Mouse (Mus musculus): ENCODE results near the gene Zfyve28. TPM values are rescaled to one million over a fixed set of nuclear protein-coding genes. Genes with fewer than 3 reads are reported as not detected.

Zfyve28 gene
- polyA plus RNA-seq, 1 experiment from 2014 or later = 0.62 TPM

GRCm38 (mm10) chr5:34204911-34205310 is 83.3 kb downstream of the Zfyve28 start:
- 84% methylated on average over 2 of the region's 2 CpGs for WGBS
- Histone ChIP-seq H3K4me1 (ENCODE audit: control insufficient read depth, insufficient read depth, low read length) (no peaks in the 10 kb centered on the region), H3K36me3 (ENCODE audit: control insufficient read depth, insufficient read depth, low read length) (no peaks in the 10 kb centered on the region), H3K27me3 (ENCODE audit: control insufficient read depth, insufficient read depth, low read length) (no peaks in the 10 kb centered on the region), H3K9me3 (ENCODE audit: control insufficient read depth, low read depth, low read length) (no peaks in the 10 kb centered on the region), H3K27ac (ENCODE audit: low read length) (no peak overlapping the region), H3K4me3 (ENCODE audit: low read depth, low read length) (no peak overlapping the region), H3K9ac (replicated peaks; ENCODE audit: low read depth, low read length) (no peak overlapping the region), H3K4me2 (replicated peaks; ENCODE audit: low read depth, low read length) (no peak overlapping the region)
- ATAC-seq (ENCODE audit: insufficient number of reproducible peaks, insufficient read depth, low FRiP score, low read depth) = no peak

GRCm38 (mm10) chr5:34202006-34202405 is 86.2 kb downstream of the Zfyve28 start:
- WGBS = 73% methylated on average over 4 of the region's 4 CpGs
- H3K9ac ChIP-seq (replicated peaks; ENCODE audit: low read depth, low read length) = no peak overlapping the region
- no peak overlapping the region for H3K27ac ChIP-seq (ENCODE audit: low read length)
- no peaks in the 10 kb centered on the region for H3K4me1 ChIP-seq (ENCODE audit: control insufficient read depth, insufficient read depth, low read length)
- no peak for ATAC-seq (ENCODE audit: insufficient number of reproducible peaks, insufficient read depth, low FRiP score, low read depth)
- no peaks in the 10 kb centered on the region for H3K27me3 ChIP-seq (ENCODE audit: control insufficient read depth, insufficient read depth, low read length)
- no peak overlapping the region for H3K4me2 ChIP-seq (replicated peaks; ENCODE audit: low read depth, low read length)
- no peak overlapping the region for H3K4me3 ChIP-seq (ENCODE audit: low read depth, low read length)
- no peaks in the 10 kb centered on the region for H3K9me3 ChIP-seq (ENCODE audit: control insufficient read depth, low read depth, low read length)
- H3K36me3 ChIP-seq (ENCODE audit: control insufficient read depth, insufficient read depth, low read length) = no peaks in the 10 kb centered on the region

- ATAC-seq (ENCODE audit: insufficient number of reproducible peaks, insufficient read depth, low FRiP score, low read depth) = no peak
- no peaks in the 10 kb centered on the region for H3K9me3 ChIP-seq (ENCODE audit: control insufficient read depth, low read depth, low read length)
- WGBS = 64% methylated on average over 2 of the region's 2 CpGs
- H3K27ac ChIP-seq (ENCODE audit: low read length) = no peak overlapping the region
- no peak overlapping the region for H3K9ac ChIP-seq (replicated peaks; ENCODE audit: low read depth, low read length)
- no peaks in the 10 kb centered on the region for H3K27me3 ChIP-seq (ENCODE audit: control insufficient read depth, insufficient read depth, low read length)
- H3K4me1 ChIP-seq (ENCODE audit: control insufficient read depth, insufficient read depth, low read length) = no peaks in the 10 kb centered on the region
- no peak overlapping the region for H3K4me2 ChIP-seq (replicated peaks; ENCODE audit: low read depth, low read length)
- H3K4me3 ChIP-seq (ENCODE audit: low read depth, low read length) = no peak overlapping the region
- H3K36me3 ChIP-seq (ENCODE audit: control insufficient read depth, insufficient read depth, low read length) = no peaks in the 10 kb centered on the region
Observed at GRCm38 (mm10) chr5:34201396-34201795, 86.9 kb downstream of the Zfyve28 start.

- no peak overlapping the region for H3K27ac ChIP-seq (ENCODE audit: low read length)
- 84% methylated on average over 6 of the region's 6 CpGs for WGBS
- no peaks in the 10 kb centered on the region for H3K4me1 ChIP-seq (ENCODE audit: control insufficient read depth, insufficient read depth, low read length)
- H3K9ac ChIP-seq (replicated peaks; ENCODE audit: low read depth, low read length) = no peak overlapping the region
- no peaks in the 10 kb centered on the region for H3K36me3 ChIP-seq (ENCODE audit: control insufficient read depth, insufficient read depth, low read length)
- H3K27me3 ChIP-seq (ENCODE audit: control insufficient read depth, insufficient read depth, low read length) = no peaks in the 10 kb centered on the region
- no peak overlapping the region for H3K4me3 ChIP-seq (ENCODE audit: low read depth, low read length)
- no peaks in the 10 kb centered on the region for H3K9me3 ChIP-seq (ENCODE audit: control insufficient read depth, low read depth, low read length)
- H3K4me2 ChIP-seq (replicated peaks; ENCODE audit: low read depth, low read length) = no peak overlapping the region
- ATAC-seq (ENCODE audit: insufficient number of reproducible peaks, insufficient read depth, low FRiP score, low read depth) = no peak
Observed at GRCm38 (mm10) chr5:34198615-34199014, 89.6 kb downstream of the Zfyve28 start.

- Histone ChIP-seq H3K27me3 (ENCODE audit: control insufficient read depth, insufficient read depth, low read length) (no peaks in the 10 kb centered on the region), H3K36me3 (ENCODE audit: control insufficient read depth, insufficient read depth, low read length) (no peaks in the 10 kb centered on the region), H3K27ac (ENCODE audit: low read length) (no peak overlapping the region), H3K4me1 (ENCODE audit: control insufficient read depth, insufficient read depth, low read length) (no peaks in the 10 kb centered on the region), H3K4me3 (ENCODE audit: low read depth, low read length) (no peak overlapping the region), H3K9me3 (ENCODE audit: control insufficient read depth, low read depth, low read length) (no peaks in the 10 kb centered on the region), H3K4me2 (replicated peaks; ENCODE audit: low read depth, low read length) (no peak overlapping the region), H3K9ac (replicated peaks; ENCODE audit: low read depth, low read length) (no peak overlapping the region)
- no peak for ATAC-seq (ENCODE audit: insufficient number of reproducible peaks, insufficient read depth, low FRiP score, low read depth)
- 74% methylated on average over 4 of the region's 4 CpGs for WGBS
Observed at GRCm38 (mm10) chr5:34197243-34197642, 91.0 kb downstream of the Zfyve28 start.

- H3K4me3 ChIP-seq (ENCODE audit: low read depth, low read length) = no peak overlapping the region
- no peaks in the 10 kb centered on the region for H3K4me1 ChIP-seq (ENCODE audit: control insufficient read depth, insufficient read depth, low read length)
- H3K9me3 ChIP-seq (ENCODE audit: control insufficient read depth, low read depth, low read length) = no peaks in the 10 kb centered on the region
- no peaks in the 10 kb centered on the region for H3K36me3 ChIP-seq (ENCODE audit: control insufficient read depth, insufficient read depth, low read length)
- no peaks in the 10 kb centered on the region for H3K27me3 ChIP-seq (ENCODE audit: control insufficient read depth, insufficient read depth, low read length)
- H3K4me2 ChIP-seq (replicated peaks; ENCODE audit: low read depth, low read length) = no peak overlapping the region
- ATAC-seq (ENCODE audit: insufficient number of reproducible peaks, insufficient read depth, low FRiP score, low read depth) = no peak
- WGBS = 79% methylated on average over 7 of the region's 7 CpGs
- H3K9ac ChIP-seq (replicated peaks; ENCODE audit: low read depth, low read length) = no peak overlapping the region
- H3K27ac ChIP-seq (ENCODE audit: low read length) = no peak overlapping the region
Observed at GRCm38 (mm10) chr5:34196423-34196822, 91.8 kb downstream of the Zfyve28 start.

GRCm38 (mm10) chr5:34195786-34196185 is 92.5 kb downstream of the Zfyve28 start:
- Histone ChIP-seq H3K27ac (ENCODE audit: low read length) (no peak overlapping the region), H3K4me2 (replicated peaks; ENCODE audit: low read depth, low read length) (no peak overlapping the region), H3K27me3 (ENCODE audit: control insufficient read depth, insufficient read depth, low read length) (no peaks in the 10 kb centered on the region), H3K9me3 (ENCODE audit: control insufficient read depth, low read depth, low read length) (no peaks in the 10 kb centered on the region), H3K4me3 (ENCODE audit: low read depth, low read length) (no peak overlapping the region), H3K36me3 (ENCODE audit: control insufficient read depth, insufficient read depth, low read length) (no peaks in the 10 kb centered on the region), H3K4me1 (ENCODE audit: control insufficient read depth, insufficient read depth, low read length) (no peaks in the 10 kb centered on the region), H3K9ac (replicated peaks; ENCODE audit: low read depth, low read length) (no peak overlapping the region)
- no peak for ATAC-seq (ENCODE audit: insufficient number of reproducible peaks, insufficient read depth, low FRiP score, low read depth)
- 92% methylated on average over 12 of the region's 12 CpGs for WGBS

GRCm38 (mm10) chr5:34194975-34195662 is 93.1 kb downstream of the Zfyve28 start:
- no peak for ATAC-seq (ENCODE audit: insufficient number of reproducible peaks, insufficient read depth, low FRiP score, low read depth)
- WGBS = 78% methylated on average over 6 of the region's 6 CpGs
- Histone ChIP-seq H3K9ac (replicated peaks; ENCODE audit: low read depth, low read length) (no peak overlapping the region), H3K9me3 (ENCODE audit: control insufficient read depth, low read depth, low read length) (no peaks in the 10 kb centered on the region), H3K4me1 (ENCODE audit: control insufficient read depth, insufficient read depth, low read length) (no peaks in the 10 kb centered on the region), H3K27ac (ENCODE audit: low read length) (no peak overlapping the region), H3K4me2 (replicated peaks; ENCODE audit: low read depth, low read length) (no peak overlapping the region), H3K36me3 (ENCODE audit: control insufficient read depth, insufficient read depth, low read length) (no peaks in the 10 kb centered on the region), H3K4me3 (ENCODE audit: low read depth, low read length) (no peak overlapping the region), H3K27me3 (ENCODE audit: control insufficient read depth, insufficient read depth, low read length) (no peaks in the 10 kb centered on the region)

GRCm38 (mm10) chr5:34194426-34194825 is 93.8 kb downstream of the Zfyve28 start:
- Histone ChIP-seq H3K36me3 (ENCODE audit: control insufficient read depth, insufficient read depth, low read length) (no peaks in the 10 kb centered on the region), H3K4me3 (ENCODE audit: low read depth, low read length) (no peak overlapping the region), H3K9me3 (ENCODE audit: control insufficient read depth, low read depth, low read length) (no peaks in the 10 kb centered on the region), H3K4me1 (ENCODE audit: control insufficient read depth, insufficient read depth, low read length) (no peaks in the 10 kb centered on the region), H3K27me3 (ENCODE audit: control insufficient read depth, insufficient read depth, low read length) (no peaks in the 10 kb centered on the region), H3K9ac (replicated peaks; ENCODE audit: low read depth, low read length) (no peak overlapping the region), H3K4me2 (replicated peaks; ENCODE audit: low read depth, low read length) (no peak overlapping the region), H3K27ac (ENCODE audit: low read length) (no peak overlapping the region)
- whole genome bisulfite sequencing = 40% methylated on average over 1 of the region's 1 CpGs
- ATAC-seq (ENCODE audit: insufficient number of reproducible peaks, insufficient read depth, low FRiP score, low read depth) = no peak

All from stomach, embryonic 14.5 days (tissue).